Mouse (Mus musculus) embryonic facial prominence, embryonic 15.5 days (tissue): ENCODE measurements around the gene Gimap1. TPM values are rescaled to one million over a fixed set of nuclear protein-coding genes. Genes with fewer than 3 reads are reported as not detected.
A peak's percentile ranks its signal among the peaks of the same experiment; 100 is the strongest.

Experiments used
- ATAC-seq: fragments of 200-750 bp; cut with Nextera tagmentation; 2 replicates; pipeline ENCODE4 v1.8.0; 2017; ENCODE audit warnings: low read depth, moderate TSS enrichment; ENCODE audit not compliant: insufficient number of reproducible peaks, low FRiP score, low TSS enrichment
- H3K27ac ChIP-seq: fragments of 300-500 bp; sonication (generic); replicated peaks from 2 replicates; pipeline ENCODE4 v1.5.1; 2015; ENCODE audit warnings: mild to moderate bottlenecking, inconsistent platforms
- H3K27me3 ChIP-seq: fragments of 300-500 bp; sonication (generic); 2 replicates; pipeline ENCODE4 v1.6.1; 2015; ENCODE audit warnings: inconsistent platforms
- H3K36me3 ChIP-seq: fragments of 300-500 bp; sonication (generic); 2 replicates; pipeline ENCODE4 v1.6.1; 2015; ENCODE audit warnings: mild to moderate bottlenecking, inconsistent platforms
- H3K4me1 ChIP-seq: fragments of 300-500 bp; sonication (generic); 2 replicates; pipeline ENCODE4 v1.6.1; 2015; ENCODE audit warnings: inconsistent platforms
- H3K4me2 ChIP-seq: fragments of 300-500 bp; sonication (generic); replicated peaks from 2 replicates; pipeline ENCODE4 v1.6.1; 2015; ENCODE audit warnings: mild to moderate bottlenecking, inconsistent platforms
- H3K4me3 ChIP-seq: fragments of 300-500 bp; sonication (generic); replicated peaks from 2 replicates; pipeline ENCODE4 v1.5.1; 2015; ENCODE audit warnings: mild to moderate bottlenecking, inconsistent platforms
- H3K9ac ChIP-seq: fragments of 300-500 bp; sonication (generic); 2 replicates; pipeline ENCODE4 v1.6.1; 2015; ENCODE audit warnings: inconsistent platforms
- H3K9me3 ChIP-seq: fragments of 300-500 bp; sonication (generic); replicated peaks from 2 replicates; pipeline ENCODE4 v1.6.1; 2016; ENCODE audit warnings: inconsistent platforms
- WGBS: fragments of 180-500 bp; shearing (Covaris S2); methylation state at CpG from one replicate; pipeline ENCODE4 v1.1.7; 2015; 5-methylcytosine and 5-hydroxymethylcytosine counted together
- polyA plus RNA-seq: library from polyadenylated mRNA; unstranded; fragments of >200 nt; fragmentation: Nextera tagmentation; extraction: Ambion mirVana; gene quantifications from 2 replicates; pipeline ENCODE4 v1.2.1, GENCODE M21; 2015

The Gimap1 gene
- polyA plus RNA-seq, 1 experiment from 2014 or later, result 10.5 TPM

GRCm38 (mm10) chr6:48740501-48741169 is 1.8 kb downstream of the Gimap1 start:
- no peak for ATAC-seq
- H3K27ac ChIP-seq, result no peak overlapping the region
- peaks cover 38% of the 10 kb centered on the region for H3K27me3 ChIP-seq
- H3K4me3 ChIP-seq, result no peak overlapping the region
- 54% methylated on average over 3 of the region's 3 CpGs for WGBS
- no peak overlapping the region for H3K4me2 ChIP-seq
- peaks cover 11% of the 10 kb centered on the region for H3K4me1 ChIP-seq
- H3K9me3 ChIP-seq, result no peaks in the 10 kb centered on the region
- H3K9ac ChIP-seq, result no peak overlapping the region
- no peaks in the 10 kb centered on the region for H3K36me3 ChIP-seq

GRCm38 (mm10) chr6:48741273-48741672 is 2.4 kb downstream of the Gimap1 start:
- peaks cover 38% of the 10 kb centered on the region for H3K27me3 ChIP-seq
- no peaks in the 10 kb centered on the region for H3K36me3 ChIP-seq
- no peak overlapping the region for H3K9ac ChIP-seq
- no peak overlapping the region for H3K27ac ChIP-seq
- no peak overlapping the region for H3K4me2 ChIP-seq
- 34% methylated on average over 3 of the region's 3 CpGs for WGBS
- no peaks in the 10 kb centered on the region for H3K9me3 ChIP-seq
- peaks cover 11% of the 10 kb centered on the region for H3K4me1 ChIP-seq
- ATAC-seq, result no peak
- no peak overlapping the region for H3K4me3 ChIP-seq

GRCm38 (mm10) chr6:48741711-48742206 is 2.9 kb downstream of the Gimap1 start:
- Histone ChIP-seq H3K9me3 (no peaks in the 10 kb centered on the region), H3K4me1 (peaks cover 11% of the 10 kb centered on the region), H3K36me3 (no peaks in the 10 kb centered on the region), H3K27me3 (peaks cover 38% of the 10 kb centered on the region), H3K4me2 (no peak overlapping the region), H3K27ac (no peak overlapping the region), H3K4me3 (no peak overlapping the region), H3K9ac (no peak overlapping the region)
- no peak for ATAC-seq
- WGBS, result 30% methylated on average over 9 of the region's 9 CpGs

GRCm38 (mm10) chr6:48742422-48743351 is 3.8 kb downstream of the Gimap1 start:
- peak overlapping the region; percentile 54 for H3K4me2 ChIP-seq
- H3K27me3 ChIP-seq, result peaks cover 38% of the 10 kb centered on the region
- H3K36me3 ChIP-seq, result no peaks in the 10 kb centered on the region
- no peak for ATAC-seq
- H3K4me3 ChIP-seq, result peak overlapping the region; percentile 30
- no peak overlapping the region for H3K27ac ChIP-seq
- no peak overlapping the region for H3K9ac ChIP-seq
- H3K4me1 ChIP-seq, result peaks cover 11% of the 10 kb centered on the region
- 9% methylated on average over 52 of the region's 52 CpGs for WGBS
- H3K9me3 ChIP-seq, result no peaks in the 10 kb centered on the region

- no peak for ATAC-seq
- Histone ChIP-seq H3K27ac (no peak overlapping the region), H3K36me3 (no peaks in the 10 kb centered on the region), H3K9ac (no peak overlapping the region), H3K4me1 (peaks cover 11% of the 10 kb centered on the region), H3K4me3 (no peak overlapping the region), H3K27me3 (peaks cover 33% of the 10 kb centered on the region), H3K4me2 (no peak overlapping the region), H3K9me3 (no peaks in the 10 kb centered on the region)
- 68% methylated on average over 2 of the region's 2 CpGs for WGBS
Observed at GRCm38 (mm10) chr6:48745490-48745889, 6.6 kb downstream of the Gimap1 start.

- WGBS, result 34% methylated on average over 16 of the region's 16 CpGs
- H3K27ac ChIP-seq, result peak within 1 kb of the TSS; percentile 31; the same call in 1 of the 2 replicates
- no peak within 1 kb of the TSS for H3K9ac ChIP-seq
- ATAC-seq, result no peak
- H3K4me3 ChIP-seq, result no peak within 1 kb of the TSS
- peaks cover 11% of the 10 kb centered on the region for H3K4me1 ChIP-seq
- no peaks in the 10 kb centered on the region for H3K9me3 ChIP-seq
- H3K27me3 ChIP-seq, result peaks cover 27% of the 10 kb centered on the region
- no peaks in the 10 kb centered on the region for H3K36me3 ChIP-seq
- H3K4me2 ChIP-seq, result no peak within 1 kb of the TSS
Observed at GRCm38 (mm10) chr6:48745959-48746889, 7.4 kb downstream of the Gimap1 start, which contains the start of gene Gimap5. Gene Gimap5 (plus strand): TSS chr6:48746197.

- 63% methylated on average over 7 of the region's 7 CpGs for WGBS
- no peak overlapping the region for H3K4me2 ChIP-seq
- no peak overlapping the region for H3K9ac ChIP-seq
Observed at GRCm38 (mm10) chr6:48747091-48747966, 8.5 kb downstream of the Gimap1 start.

GRCm38 (mm10) chr6:48763567-48764270 is 24.9 kb downstream of the Gimap1 start:
- Histone ChIP-seq H3K9me3 (no peaks in the 10 kb centered on the region), H3K27ac (no peak overlapping the region), H3K4me1 (no peaks in the 10 kb centered on the region), H3K9ac (no peak overlapping the region), H3K36me3 (no peaks in the 10 kb centered on the region), H3K4me3 (no peak overlapping the region), H3K4me2 (no peak overlapping the region), H3K27me3 (no peaks in the 10 kb centered on the region)
- ATAC-seq, result no peak
- 43% methylated on average over 7 of the region's 7 CpGs for WGBS

More at GRCm38 (mm10) chr6:48747091-48747966, 8.5 kb downstream of the Gimap1 start:
- H3K4me1 ChIP-seq, result peaks cover 7% of the 10 kb centered on the region
- no peak overlapping the region for H3K27ac ChIP-seq
- peaks cover 17% of the 10 kb centered on the region for H3K27me3 ChIP-seq
- H3K9me3 ChIP-seq, result no peaks in the 10 kb centered on the region
- no peaks in the 10 kb centered on the region for H3K36me3 ChIP-seq
- ATAC-seq, result no peak
- no peak overlapping the region for H3K4me3 ChIP-seq

GRCm38 (mm10) chr6:48764496-48764895 is 25.6 kb downstream of the Gimap1 start:
- Histone ChIP-seq H3K9ac (no peak overlapping the region), H3K36me3 (no peaks in the 10 kb centered on the region), H3K9me3 (no peaks in the 10 kb centered on the region), H3K27ac (no peak overlapping the region), H3K27me3 (no peaks in the 10 kb centered on the region), H3K4me1 (no peaks in the 10 kb centered on the region), H3K4me2 (no peak overlapping the region), H3K4me3 (no peak overlapping the region)
- WGBS, result 94% methylated on average over 10 of the region's 10 CpGs
- no peak for ATAC-seq
